Mouse (Mus musculus) C2C12 (cell line): ENCODE measurements around the gene Fcgr2b.

Experiments
- CTCF ChIP-seq: IDR thresholded peaks from one replicate; pipeline ENCODE4 v1.5.1; 2011; ENCODE audit not compliant: control insufficient read depth, insufficient read depth, insufficient read length
- MYOD1 ChIP-seq: IDR thresholded peaks from one replicate; pipeline ENCODE4 v1.6.1; 2011; ENCODE audit warnings: low read depth; ENCODE audit not compliant: control insufficient read depth, insufficient read length
- USF1 ChIP-seq: IDR thresholded peaks from one replicate; pipeline ENCODE4 v1.6.1; 2011; ENCODE audit warnings: low read depth, mild to moderate bottlenecking, control low read depth, moderate library complexity

DNA sequence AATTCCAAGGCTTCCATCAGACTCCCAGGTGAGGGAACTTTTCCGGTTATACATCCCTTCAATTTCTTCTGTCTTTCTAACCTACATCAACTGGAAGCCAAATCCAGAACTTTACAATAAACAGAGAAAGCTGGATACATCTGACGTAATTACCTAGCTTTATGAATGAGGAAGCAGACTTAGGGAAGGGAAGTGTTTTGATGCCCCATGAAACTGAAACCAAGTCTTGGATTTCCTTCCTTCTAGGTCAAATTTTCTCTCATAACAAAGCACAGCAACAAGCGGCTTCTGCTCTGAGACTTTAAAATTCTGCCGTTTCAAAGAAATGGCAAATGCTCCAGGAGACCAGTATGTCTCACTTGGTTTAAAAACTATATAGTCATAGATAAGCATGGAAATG is 30.0 kb upstream of the Fcgr2b start:
- TF ChIP-seq CTCF (no peak), USF1 (no peak), MYOD1 (no peak)
